21 mouse cellular contexts compared by ENCODE assay signal in genomic region chr8:123732332-123732731, GRCm38 (mm10).
A peak's percentile ranks its signal among the peaks of the same experiment; 100 is the strongest.
DNase-seq lines count a peak whose midpoint lies in the region; ATAC-seq and TF ChIP-seq lines count a peak whose summit lies in the region.
"Had no signal": no experiment of that assay in that cellular context is flagged by ENCODE, and none has a peak within 500 bp of the region (broad histone marks: within the 10 kb centered on the region; RNA-seq: fewer than 3 reads in every experiment).

No protein-coding gene starts in this region.

- no peaks in the 10 kb centered on the region for H3K9me3 ChIP-seq in heart, embryonic 10.5 days
- no peaks in the 10 kb centered on the region for H3K9me3 ChIP-seq in heart, postnatal 0 days (replicated peaks; ENCODE audit: control insufficient read depth, low read length)
- no peaks in the 10 kb centered on the region for H3K9me3 ChIP-seq in kidney, postnatal 0 days (replicated peaks; ENCODE audit: low read length)
- H3K9me3 ChIP-seq in intestine, embryonic 16.5 days (ENCODE audit: control insufficient read depth, low read length): no peaks in the 10 kb centered on the region
- H3K9me3 ChIP-seq: limb, embryonic 13.5 days; megakaryocyte, embryonic 14.5 days; neural tube, embryonic 15.5 days had no signal

- intact Hi-C loops in heart, postnatal 25 days (cut with DNase I): no loop called here

- WGBS in heart, embryonic 10.5 days: 13% methylated on average over 4 of the region's 4 CpGs
- WGBS in heart, postnatal 0 days: 29% methylated on average over 4 of the region's 4 CpGs
- 32% methylated on average over 4 of the region's 4 CpGs for WGBS in kidney, postnatal 0 days
- WGBS in intestine, embryonic 16.5 days: 32% methylated on average over 4 of the region's 4 CpGs

- H3K36me3 ChIP-seq in heart, embryonic 10.5 days: no peaks in the 10 kb centered on the region
- H3K36me3 ChIP-seq in heart, postnatal 0 days (replicated peaks; ENCODE audit: control insufficient read depth, insufficient read depth, low read length): no peaks in the 10 kb centered on the region
- no peaks in the 10 kb centered on the region for H3K36me3 ChIP-seq in kidney, postnatal 0 days (ENCODE audit: insufficient read depth, low read length)
- H3K36me3 ChIP-seq in intestine, embryonic 16.5 days (ENCODE audit: control insufficient read depth, insufficient read depth, low read length): no peaks in the 10 kb centered on the region
- H3K36me3 ChIP-seq: G1E; limb, embryonic 13.5 days; neural tube, embryonic 15.5 days had no signal

- no peak overlapping the region for H3K4me2 ChIP-seq in heart, postnatal 0 days (ENCODE audit: low read depth, low read length)
- no peak overlapping the region for H3K4me2 ChIP-seq in kidney, postnatal 0 days (ENCODE audit: low read length)
- no peak overlapping the region for H3K4me2 ChIP-seq in intestine, embryonic 16.5 days (ENCODE audit: low read depth, low read length)
- H3K4me2 ChIP-seq: hindbrain, embryonic 14.5 days; limb, embryonic 13.5 days; neural tube, embryonic 15.5 days had no signal

- peaks cover 14% of the 10 kb centered on the region; the same call in 1 of the 2 replicates for H3K27me3 ChIP-seq in heart, embryonic 10.5 days (ENCODE audit: insufficient read depth, poor library complexity, severe bottlenecking)
- H3K27me3 ChIP-seq in heart, postnatal 0 days (ENCODE audit: control insufficient read depth, insufficient read depth, low read length): peaks cover 7% of the 10 kb centered on the region
- no peaks in the 10 kb centered on the region for H3K27me3 ChIP-seq in kidney, postnatal 0 days (ENCODE audit: insufficient read depth, low read length)
- H3K27me3 ChIP-seq in intestine, embryonic 16.5 days (replicated peaks; ENCODE audit: control insufficient read depth, insufficient read depth, low read length): no peaks in the 10 kb centered on the region
- H3K27me3 ChIP-seq: neural tube, embryonic 15.5 days had no signal

- peak overlapping the region; percentile 23; the same call in 1 of the 2 replicates for H3K4me3 ChIP-seq in heart, embryonic 10.5 days
- no peak overlapping the region for H3K4me3 ChIP-seq in heart, postnatal 0 days (ENCODE audit: low read depth, low read length)
- no peak overlapping the region for H3K4me3 ChIP-seq in kidney, postnatal 0 days (replicated peaks; ENCODE audit: low read depth, low read length)
- no peak overlapping the region for H3K4me3 ChIP-seq in intestine, embryonic 16.5 days (ENCODE audit: low read length)
- H3K4me3 ChIP-seq: limb, embryonic 13.5 days; megakaryocyte, embryonic 14.5 days; neural tube, embryonic 15.5 days had no signal

- no peak overlapping the region for H3K9ac ChIP-seq in heart, postnatal 0 days (replicated peaks; ENCODE audit: low read depth, low read length)
- H3K9ac ChIP-seq in kidney, postnatal 0 days (ENCODE audit: low read depth, low read length): no peak overlapping the region
- no peak overlapping the region for H3K9ac ChIP-seq in intestine, embryonic 16.5 days (ENCODE audit: low read depth, low read length)
- H3K9ac ChIP-seq: forebrain, postnatal 0 days; hindbrain, embryonic 14.5 days; limb, embryonic 13.5 days; liver, embryonic 14.5 days; neural tube, embryonic 15.5 days had no signal

- 0 out of 2 replicates have a peak, but pooled peaks have one; percentile 57 for ATAC-seq in heart, postnatal 0 days (ENCODE audit: insufficient read depth, low read depth)
- ATAC-seq in kidney, postnatal 0 days (replicated peaks; ENCODE audit: low FRiP score, low read depth): no peak
- ATAC-seq in intestine, embryonic 16.5 days: no peak
- ATAC-seq: forebrain, postnatal 0 days; midbrain, embryonic 16.5 days had no signal

- TF ChIP-seq EP300 in heart, postnatal 0 days (IDR thresholded peaks at IDR 0.05; ENCODE audit: low read depth): no peak

- DNase-seq in heart, embryonic 10.5 days (ENCODE audit: low spot score): no peak
- no peak for DNase-seq in heart, postnatal 25 days (ENCODE audit: low spot score)
- peak; percentile 33 for DNase-seq in heart, postnatal 0 days (ENCODE audit: low spot score)
- DNase-seq in heart, adult 8-10 months (ENCODE audit: low spot score): no peak
- DNase-seq in kidney, postnatal 0 days (ENCODE audit: low spot score): peak; percentile 32
- no peak for DNase-seq in kidney, postnatal 36 days
- DNase-seq in gastrocnemius, adult 8-10 months (ENCODE audit: low spot score in 2 of 2): no peak
- DNase-seq: adrenal gland, postnatal 14 days; cerebellum, adult 11 months; cerebellum, postnatal 10 days; forebrain, postnatal 0 days; kidney, adult 8-10 months; lung, postnatal 14 days had no signal

- TF ChIP-seq CTCF in heart, postnatal 0 days (IDR thresholded peaks at IDR 0.05; ENCODE audit: low read depth): no peak
- no peak for TF ChIP-seq CTCF in kidney, postnatal 0 days (IDR thresholded peaks at IDR 0.05; ENCODE audit: low read depth)

- peak overlapping the region; percentile 78 for H3K27ac ChIP-seq in heart, embryonic 10.5 days
- H3K27ac ChIP-seq in heart, postnatal 0 days (ENCODE audit: low read depth): peak overlapping the region; percentile 17; the same call in 1 of the 2 replicates
- H3K27ac ChIP-seq in kidney, postnatal 0 days: no peak overlapping the region
- peak overlapping the region; percentile 21; the same call in 1 of the 2 replicates for H3K27ac ChIP-seq in intestine, embryonic 16.5 days (ENCODE audit: low read length)
- H3K27ac ChIP-seq: hindbrain, embryonic 14.5 days; limb, embryonic 13.5 days; liver, embryonic 14.5 days; neural tube, embryonic 15.5 days had no signal

- H3K4me1 ChIP-seq in heart, embryonic 10.5 days: peaks cover 60% of the 10 kb centered on the region
- no peaks in the 10 kb centered on the region for H3K4me1 ChIP-seq in heart, postnatal 0 days (ENCODE audit: control insufficient read depth, insufficient read depth)
- peaks cover 11% of the 10 kb centered on the region; the same call in 1 of the 2 replicates for H3K4me1 ChIP-seq in kidney, postnatal 0 days (replicated peaks; ENCODE audit: insufficient read depth, low read length)
- H3K4me1 ChIP-seq in intestine, embryonic 16.5 days (ENCODE audit: control insufficient read depth, insufficient read depth, low read length): peaks cover 20% of the 10 kb centered on the region
- H3K4me1 ChIP-seq: megakaryocyte, embryonic 14.5 days had no signal

Comparison
In these comparisons a context has a peak if more than half of its experiments do, and no peak if none do; other contexts are left out.
1. DNase-seq: peak in heart, postnatal 0 days (single experiment) and kidney, postnatal 0 days (single experiment); none in heart, embryonic 10.5 days (single experiment), heart, postnatal 25 days (single experiment), heart, adult 8-10 months (single experiment), kidney, postnatal 36 days (0 of 2) and gastrocnemius, adult 8-10 months (0 of 2).